Mouse (Mus musculus) retina, embryonic 14.5 days (tissue): ENCODE results near the gene Pde8b.
A peak's percentile ranks its signal among the peaks of the same experiment; 100 is the strongest.

Experiments
- DNase-seq: peaks from one replicate; pipeline ENCODE4 v3.0.0-alpha.2; 2015; ENCODE audit warnings: low spot score

The Pde8b gene

DNA sequence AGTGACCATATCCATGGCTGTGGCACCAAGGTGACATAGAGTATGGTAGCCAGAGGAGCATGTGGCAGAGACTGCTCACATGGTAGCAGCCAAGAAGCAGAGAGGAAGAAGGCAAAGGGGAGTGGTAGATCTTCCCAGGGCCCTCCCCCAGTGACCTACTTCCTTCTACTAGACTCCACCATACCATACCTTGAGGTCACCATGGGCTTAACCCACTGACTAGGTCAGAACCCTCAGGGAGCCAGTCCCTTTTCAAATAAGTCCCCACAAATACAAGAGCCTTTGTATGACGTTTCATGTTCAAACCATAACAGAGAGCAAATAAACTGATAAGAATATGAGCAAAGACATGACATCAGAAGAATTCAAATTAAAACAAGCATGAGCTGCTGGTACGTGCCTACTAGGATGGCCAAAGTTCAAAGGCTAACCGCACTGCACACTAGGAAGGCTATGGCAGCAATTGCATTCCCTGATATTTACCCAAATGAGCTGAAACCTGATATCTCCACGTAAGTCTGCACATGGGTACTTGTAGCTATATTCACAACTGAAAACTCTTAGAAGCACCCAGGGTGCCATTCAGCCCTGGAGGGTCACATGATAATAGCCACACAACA is 109.6 kb downstream of the Pde8b start:
- DNase-seq = no peak

DNA sequence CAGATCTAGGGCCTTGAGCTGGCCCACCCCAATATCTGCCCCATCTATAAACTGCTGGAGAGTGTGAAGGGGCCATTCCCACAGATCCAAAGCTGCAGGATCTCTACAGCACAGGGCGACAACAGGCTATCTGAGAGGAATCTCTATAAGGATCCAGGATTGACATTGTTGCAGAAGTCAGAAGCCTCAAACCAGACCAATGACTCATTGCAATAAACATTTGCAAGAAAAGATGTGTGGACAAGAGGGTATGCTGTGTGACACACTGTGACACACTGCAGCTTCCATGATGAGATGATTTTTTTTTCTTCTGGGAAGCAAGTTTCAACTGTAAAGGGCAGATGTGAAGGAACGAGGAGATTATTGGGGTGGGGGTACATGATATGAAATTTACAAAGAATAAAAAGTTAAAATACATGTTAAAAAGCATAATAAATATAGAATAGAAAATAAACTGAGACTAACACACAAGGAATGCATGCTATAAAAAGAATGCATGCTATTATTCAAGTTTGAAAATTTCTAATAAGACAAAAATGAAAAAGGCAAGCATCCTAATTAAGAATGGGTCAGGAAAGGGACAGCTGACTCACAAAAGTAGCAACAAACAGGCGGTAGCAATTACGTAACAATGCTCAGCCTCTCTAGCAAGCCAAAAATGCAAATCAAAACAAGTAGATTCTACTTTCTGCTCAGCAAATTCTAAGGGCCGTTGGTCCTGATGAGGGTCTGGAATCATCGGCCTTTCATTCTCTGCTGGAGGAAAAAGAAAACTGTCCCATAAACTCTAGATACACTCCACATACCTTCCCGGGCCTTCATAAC is 114.6 kb downstream of the Pde8b start:
- no peak for DNase-seq

DNA sequence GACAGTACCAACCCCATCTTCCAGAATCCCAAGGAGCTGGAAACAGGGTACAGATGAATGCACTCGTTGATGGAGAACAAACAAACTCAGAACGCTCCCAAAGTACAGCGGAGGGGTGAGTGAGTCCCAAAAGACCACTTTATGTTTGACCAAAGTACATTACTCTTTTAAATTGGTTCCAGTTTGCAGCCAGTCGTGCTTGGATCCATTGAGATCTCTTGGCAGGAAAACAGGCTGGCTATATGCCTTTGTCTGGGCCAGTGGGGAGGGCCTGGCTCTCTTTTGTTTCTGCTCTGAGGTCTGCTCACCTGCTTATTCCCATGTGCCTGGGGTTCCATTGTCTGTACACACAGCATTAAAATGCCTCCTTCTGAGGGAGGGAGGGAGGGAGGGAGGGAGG is 118.3 kb downstream of the Pde8b start:
- no peak for DNase-seq

DNA sequence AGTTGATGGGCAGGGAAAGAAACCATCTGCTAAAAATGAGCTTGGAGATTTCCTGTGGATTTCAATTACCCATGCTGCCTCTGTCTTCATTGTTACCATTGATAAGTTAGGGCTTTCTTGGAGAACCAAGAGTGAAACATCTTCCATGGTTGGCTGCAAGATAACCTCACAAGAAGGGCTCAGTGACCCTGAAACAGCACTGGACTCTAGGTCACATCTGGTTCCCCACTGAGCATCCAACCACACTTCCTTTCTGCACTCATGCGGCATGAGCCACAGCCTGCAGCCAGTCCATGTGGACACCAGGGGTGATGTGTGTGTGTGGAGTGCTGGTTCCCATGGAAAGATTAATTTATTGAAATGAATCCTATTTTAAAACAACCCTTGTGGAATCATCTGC is 119.1 kb downstream of the Pde8b start:
- peak; percentile 3 for DNase-seq

DNA sequence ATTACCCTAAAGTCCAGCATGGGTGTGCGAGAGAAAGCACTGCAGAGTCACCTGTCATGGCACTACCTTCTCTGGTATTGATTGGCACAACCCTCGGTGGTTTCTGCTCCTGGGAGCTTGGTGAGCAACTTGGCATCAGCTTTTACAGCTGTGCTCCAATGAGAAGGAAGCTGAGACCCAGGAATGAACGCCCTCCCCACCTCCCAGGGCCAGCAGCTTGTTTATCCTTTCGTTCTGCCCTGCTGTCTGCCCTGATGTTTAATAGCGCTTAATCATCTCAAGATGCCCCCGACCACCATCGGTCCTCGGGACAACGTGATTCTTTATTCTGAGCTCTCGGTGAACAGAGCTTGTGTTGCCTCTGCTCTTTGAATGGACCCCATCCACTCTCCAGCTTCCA is 122.8 kb downstream of the Pde8b start:
- no peak for DNase-seq

DNA sequence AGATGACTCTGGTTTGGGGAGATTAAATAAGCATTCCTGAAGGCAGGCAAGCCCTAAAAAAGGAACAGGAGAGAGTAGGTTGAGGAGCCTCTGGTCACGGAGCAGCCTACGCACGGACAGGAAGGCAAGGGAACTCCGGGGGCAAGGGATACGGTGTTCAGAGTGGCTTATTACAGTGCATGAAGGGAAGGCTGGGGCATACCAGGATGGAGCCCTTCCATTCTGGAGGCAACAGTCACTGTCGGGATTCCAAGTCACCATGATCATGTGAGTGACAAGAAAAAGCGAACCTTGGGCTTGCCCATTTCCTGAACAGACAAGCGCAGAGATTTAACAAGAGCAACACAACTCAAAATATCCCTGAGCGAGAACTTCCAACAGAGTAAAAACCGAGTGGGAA is 123.3 kb downstream of the Pde8b start:
- no peak for DNase-seq

DNA sequence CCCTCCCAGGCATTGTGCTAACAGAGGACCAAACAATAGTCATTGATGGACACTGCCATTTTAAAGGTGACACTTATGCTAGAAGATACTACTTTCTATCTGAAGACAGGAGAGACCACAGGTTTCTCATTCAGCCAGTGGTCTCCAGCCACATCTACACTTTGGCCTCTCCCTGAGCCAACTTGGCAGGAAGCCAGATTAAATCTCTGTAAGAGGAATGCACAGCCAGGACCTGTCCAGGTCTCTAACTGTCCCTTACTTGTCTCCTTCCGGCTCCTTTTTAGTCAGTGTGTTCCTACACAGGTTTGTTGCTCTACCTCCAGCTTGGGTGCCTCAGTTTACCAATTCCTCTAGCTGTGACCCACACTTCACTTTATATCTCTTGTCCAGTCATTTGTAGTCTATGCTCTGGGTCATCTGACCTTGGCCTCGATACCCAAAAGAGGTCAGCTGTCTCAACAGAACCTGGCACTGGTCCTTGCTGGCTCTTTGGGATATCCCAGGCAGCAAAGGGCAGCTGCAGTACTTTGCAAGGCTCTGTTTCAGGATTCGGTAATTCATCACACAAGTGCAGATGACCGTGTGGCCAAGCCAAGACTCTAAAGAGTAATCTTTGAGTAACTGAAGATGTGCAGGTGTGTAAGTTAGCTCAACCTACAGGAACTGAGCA is 124.5 kb downstream of the Pde8b start:
- DNase-seq = no peak

DNA sequence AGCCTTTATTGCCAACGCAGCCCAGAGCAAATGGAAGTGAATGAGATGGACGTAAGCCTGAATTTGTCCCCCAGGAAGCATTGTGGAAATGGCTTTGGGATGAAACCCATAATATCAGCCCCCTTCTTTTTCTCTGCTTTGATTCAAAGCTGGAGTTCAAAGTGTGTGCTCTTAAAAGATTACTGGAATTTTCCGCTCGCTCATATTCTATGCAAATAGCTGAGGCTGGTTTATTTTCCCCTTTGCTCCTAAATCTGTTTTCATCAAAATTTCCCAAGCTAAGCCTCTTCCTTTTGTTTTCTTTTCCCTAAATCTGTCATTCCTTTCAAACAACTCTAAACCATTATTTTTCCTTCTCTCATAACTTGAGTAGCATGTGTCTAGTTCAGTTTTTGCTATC is 129.6 kb downstream of the Pde8b start:
- no peak for DNase-seq

DNA sequence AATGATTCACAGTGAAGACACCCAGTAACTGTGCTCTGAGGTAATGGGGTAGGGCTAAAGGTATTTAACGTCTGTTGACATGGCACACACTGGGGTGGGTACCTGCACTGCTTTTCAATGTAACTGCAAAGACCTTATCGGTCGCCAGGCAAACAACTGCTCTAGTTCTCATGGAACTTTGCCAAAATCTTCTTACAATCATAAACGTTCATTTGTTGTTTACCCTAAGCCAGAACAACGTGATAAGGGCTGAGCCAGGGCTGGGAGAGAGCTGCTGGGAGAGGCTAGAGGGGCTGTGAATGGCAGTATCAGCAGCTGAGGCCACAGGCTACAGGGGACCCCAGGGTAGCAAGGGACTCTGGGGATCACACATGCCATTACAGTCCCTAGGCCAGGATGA is 136.4 kb downstream of the Pde8b start:
- DNase-seq = no peak

DNA sequence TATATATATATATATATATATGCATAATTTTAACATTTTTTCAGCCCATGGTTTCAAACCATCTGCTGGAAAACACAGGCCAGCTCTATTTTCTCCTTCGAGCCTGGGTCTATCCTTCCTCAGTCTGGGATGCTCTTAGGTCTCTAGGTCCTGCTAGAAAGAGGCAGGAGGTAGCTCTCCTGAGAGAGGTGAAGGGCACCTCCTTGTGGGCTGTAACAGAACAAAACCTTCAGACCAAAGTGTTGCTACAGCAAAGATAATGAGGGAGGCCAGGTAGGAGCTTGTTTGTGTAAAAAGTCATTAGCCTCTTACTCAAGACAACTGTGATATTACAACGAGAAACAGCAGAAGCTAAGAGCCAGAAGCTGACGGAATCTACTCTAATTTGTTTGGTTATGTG is 140.6 kb downstream of the Pde8b start:
- DNase-seq = no peak

DNA sequence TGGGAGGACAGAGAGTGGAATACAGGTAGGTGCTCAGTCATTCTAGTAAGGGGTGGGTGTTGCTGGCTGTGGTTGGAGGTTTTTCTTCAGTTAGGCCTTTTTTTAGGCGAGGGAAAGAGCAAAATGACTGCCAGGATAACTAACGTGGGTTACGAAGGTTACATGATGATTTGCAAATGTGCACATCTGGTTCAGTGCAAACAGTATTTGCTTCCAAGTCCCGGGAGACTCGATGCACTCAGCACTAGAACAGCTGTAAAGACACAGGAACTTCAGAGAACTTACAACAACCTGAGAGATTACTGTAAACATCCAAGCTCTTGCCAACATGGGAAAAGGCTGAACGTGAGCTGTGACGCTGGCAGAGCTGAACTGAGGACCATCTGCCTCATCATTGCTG is 142.1 kb downstream of the Pde8b start:
- no peak for DNase-seq

DNA sequence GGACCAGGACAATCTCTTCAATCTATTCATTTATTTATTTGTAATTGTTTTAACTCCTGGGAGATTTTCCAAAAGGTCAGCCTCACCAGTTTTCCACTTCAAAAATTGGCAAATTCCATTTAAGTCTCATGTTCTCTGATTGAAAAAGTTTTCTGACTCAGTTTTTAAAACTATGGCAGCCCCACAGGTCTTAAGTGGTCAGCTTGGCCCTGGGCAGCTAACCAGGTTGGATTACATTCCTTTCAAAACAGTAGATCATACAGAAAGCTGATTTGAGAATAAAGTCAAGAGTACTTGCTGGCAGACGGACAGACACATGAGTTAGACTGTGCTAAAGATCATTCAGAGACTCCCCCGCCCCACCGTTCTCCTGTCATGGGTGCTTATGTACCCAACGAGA is 145.3 kb downstream of the Pde8b start:
- DNase-seq = no peak

DNA sequence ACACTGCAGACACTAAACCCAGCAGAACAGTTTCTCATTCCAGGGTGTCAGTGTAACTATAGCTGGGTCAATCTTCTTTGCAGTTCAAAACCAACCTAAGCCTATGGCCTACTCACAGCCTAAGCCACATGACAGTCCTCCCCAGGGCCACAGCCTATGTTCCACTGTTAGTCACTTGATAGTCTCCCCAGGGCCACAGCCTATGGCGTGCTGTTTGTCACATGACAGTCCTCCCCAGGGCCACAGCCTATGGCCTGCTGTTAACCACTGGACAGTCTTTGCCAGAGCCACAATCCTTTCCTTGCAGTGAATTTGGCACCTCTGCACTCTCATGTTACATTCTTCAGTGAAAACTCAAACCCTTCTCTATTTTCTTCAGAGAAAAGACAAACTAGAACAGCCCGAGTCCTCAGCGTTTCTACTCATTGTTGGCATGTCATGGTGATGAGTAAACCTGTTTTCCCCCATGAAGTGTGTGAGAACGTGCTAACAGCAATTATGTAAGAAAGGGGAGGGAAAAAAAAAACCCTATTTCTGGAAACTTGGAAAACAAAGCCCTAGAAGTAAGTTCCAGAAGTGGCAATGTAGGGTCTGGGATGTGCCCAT is 147.0 kb downstream of the Pde8b start:
- no peak for DNase-seq

DNA sequence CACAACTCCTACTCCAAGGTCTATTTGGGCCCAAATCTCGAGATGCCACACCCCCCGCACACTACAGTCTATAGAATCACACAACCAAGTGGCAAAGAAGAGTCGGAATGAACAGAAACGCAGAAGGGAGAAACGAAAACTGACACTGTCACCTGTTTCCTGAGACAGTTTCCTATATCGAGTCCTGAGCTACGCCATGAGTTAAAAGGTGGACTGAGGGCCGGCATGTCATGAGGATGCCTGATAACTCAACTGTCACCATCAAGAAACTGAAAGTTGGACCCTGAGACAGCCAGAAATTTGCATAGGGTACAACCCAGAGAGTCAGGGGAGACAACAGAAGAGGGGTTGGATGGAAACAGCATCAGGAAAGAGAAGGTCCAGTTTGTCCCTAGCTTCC is 148.8 kb downstream of the Pde8b start:
- no peak for DNase-seq

DNA sequence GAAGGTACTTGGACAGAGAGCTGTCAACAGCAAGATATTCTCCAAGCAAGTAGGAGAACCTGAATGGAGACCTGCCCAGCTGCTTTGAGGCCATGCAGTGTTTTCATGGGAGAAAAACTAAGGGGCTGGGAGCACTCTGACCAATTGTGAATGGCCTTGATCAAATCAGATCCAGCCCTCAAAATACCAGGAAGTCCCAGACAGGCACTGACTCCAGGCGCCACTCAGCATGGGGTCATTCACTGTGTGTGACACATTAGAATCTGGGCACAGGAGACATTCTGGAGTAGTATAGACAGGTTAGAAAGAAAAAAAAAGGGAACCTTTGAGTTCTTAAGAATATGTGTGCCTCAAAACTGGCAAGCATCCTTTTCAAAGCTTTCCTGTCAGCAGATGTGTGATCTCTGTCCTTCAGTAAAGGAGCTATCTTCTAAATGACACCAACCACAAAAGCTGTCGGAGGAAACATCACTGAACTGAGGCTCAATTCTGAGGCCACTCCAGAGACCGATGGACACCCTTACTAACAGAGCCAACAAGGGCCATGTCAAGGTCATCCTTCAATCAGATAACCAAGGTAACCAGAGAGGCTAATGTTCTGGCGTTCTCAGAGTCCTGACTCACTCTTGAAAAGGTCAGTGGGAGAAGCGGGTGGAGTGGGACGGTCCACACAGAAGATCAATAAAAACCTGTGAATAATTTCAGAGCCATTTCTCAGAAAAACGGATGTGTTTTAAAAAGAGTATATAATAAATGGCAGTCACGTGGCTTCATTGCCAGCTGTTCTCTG is 151.0 kb downstream of the Pde8b start:
- no peak for DNase-seq

DNA sequence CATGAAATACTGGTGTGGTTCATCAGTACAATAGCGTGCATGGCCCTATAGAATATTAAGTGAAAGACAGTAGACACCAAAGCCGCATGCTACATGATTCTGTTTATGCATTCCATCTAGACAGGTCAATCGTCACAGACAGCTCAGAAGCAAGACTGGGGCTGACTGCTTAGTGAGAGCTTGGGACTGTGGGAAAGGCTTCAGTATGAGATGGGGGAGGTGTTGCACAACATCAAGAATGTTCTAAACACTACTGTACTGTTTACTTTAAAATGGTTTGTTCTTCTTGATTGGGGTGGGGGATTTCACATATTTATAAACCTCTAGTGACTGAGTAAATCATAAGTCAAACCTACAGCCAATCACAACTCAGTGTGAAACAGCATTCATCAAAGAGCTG is 153.5 kb downstream of the Pde8b start:
- no peak for DNase-seq

DNA sequence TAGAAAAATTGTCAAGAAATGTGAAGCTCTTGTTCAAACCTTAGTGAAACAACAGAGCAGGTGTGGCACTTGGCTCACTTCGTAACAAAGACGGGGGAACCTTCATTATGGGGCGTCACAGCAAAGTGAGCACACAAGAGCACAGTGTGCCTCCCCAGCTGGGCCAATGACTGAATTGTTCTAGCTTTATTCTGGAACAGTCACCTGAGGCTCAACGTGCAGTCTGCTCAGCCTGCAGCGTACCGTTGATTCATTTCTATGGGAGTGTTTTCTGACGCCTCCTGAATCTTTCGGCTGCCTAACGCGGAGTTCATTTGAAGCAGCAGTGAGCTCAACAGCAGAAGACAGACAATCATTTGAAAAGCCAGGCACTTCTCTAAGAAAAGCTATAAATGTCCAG is 154.3 kb downstream of the Pde8b start:
- no peak for DNase-seq

DNA sequence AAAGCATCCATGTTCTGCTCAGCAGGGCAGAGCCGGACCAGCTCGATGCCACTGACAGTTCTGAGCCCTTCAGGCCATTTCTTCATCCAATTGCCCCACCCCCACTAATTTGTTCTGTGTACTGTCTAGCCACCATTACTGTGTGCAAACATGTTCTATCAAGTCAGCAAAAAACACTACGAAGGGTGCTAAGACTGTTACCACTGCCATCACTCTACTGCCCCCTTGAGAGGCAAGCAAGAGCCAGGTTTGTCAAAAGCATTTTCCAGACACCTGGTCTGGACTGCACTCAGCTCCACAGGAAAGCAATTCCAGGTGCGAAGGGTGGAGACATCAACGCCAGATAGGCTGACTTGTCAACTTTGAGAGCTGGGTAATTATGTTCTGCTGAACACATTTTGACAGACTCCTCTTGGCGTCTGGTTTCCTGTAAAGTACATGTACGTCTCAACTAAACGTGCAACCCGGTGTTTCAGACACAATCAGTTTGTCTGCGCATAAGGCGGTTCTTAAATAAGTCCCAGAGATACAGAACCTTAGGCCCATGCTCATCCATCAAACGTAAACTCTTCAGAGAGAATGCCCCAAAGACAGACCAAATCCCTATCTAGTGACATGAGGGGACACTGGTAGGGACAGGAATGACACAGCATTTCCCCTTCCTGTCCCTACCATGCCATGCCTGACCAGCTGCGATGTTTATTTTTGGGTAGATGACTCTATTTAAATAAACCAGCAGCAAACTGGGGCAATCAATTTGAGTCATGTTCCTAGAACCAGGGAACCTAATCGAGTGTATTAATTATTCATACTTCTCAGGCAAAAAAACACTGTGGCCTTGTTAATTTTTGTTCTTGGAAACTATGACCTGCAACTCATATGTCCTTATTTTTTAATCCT is 158.3 kb downstream of the Pde8b start:
- no peak for DNase-seq

DNA sequence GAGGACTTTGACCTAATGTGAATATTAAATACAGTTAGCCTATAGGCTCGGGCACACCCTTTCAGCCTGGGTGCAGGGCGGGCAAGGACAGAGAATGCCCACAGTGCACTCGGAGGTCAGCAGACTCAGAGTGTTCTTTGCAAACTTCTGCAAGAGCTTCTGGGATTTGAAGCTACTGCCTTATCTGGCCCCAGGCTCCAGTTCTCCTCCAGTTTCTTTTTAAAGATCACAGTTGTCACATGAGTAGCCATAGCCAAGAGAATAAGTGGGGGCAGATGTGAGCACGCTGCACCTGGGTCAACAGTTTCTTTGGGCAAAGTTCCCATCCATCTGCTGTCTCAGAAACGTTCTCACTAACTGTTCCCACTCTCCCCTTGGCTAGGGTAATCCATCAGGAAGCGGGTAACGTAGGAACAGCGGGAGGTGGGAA is 162.8 kb downstream of the Pde8b start:
- no peak for DNase-seq

DNA sequence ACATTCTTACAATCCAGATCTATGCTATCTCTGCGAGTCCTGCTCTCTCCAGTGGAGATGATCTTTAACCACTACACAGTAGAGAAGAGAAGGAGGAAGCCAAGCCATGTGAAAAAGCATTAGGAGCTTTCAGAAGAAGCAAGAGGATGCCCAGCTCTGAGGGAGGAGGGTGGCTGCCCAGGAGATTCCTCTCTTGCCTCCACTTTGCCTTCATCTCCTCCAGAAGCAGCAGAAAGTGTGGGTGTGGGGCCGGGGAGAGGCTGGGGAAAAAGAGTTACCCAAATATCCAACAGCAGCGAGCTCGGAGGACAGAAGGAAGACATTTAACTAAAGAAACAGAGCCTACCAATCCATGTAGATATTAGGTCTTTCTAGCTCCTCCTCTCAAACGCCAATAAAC is 164.1 kb downstream of the Pde8b start:
- no peak for DNase-seq

DNA sequence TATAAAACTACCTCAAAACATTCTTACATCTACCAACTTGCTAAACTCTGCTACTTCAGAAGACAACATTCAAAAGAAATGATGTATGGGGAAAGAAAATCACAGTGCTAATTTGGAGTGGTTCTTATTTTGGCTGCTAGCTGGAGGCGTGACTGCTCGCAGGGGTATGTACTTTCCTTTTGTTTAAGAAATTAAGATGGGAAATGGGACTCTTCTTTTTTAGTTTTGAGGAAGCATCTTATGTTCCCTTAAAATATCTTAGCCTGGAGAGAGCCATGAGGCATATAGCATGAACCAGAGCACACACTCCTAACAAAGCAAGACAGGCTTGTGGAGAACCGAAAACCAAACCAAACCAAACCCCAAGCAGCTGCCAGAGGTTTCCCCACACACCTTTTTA is 167.5 kb downstream of the Pde8b start:
- no peak for DNase-seq
